Comparison of ENCODE assay signal across 10 mouse cellular contexts in the genomic region with DNA sequence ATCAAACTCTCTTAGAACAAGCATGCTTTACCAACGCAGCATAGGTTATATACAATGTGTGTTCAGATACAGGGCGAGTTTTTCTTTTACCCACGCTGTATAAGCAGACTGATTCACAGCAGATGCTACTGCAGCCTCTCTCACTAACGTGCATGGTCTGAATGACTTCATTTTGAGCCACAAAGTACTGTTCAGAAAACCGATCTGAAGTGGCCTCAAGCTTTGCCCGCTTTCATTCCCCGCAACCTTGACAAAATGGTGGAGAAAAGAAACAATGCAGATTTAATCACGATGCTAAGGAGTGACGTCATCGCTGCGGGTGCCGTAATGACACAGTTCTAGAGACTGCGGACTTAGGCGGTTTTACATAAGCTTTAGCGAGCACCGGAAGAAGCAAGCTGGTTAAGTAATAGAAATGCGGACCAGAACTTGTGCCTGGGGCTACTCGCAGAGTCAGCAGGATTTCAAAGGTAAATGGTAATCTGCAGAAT. TPM values are rescaled to one million over a fixed set of nuclear protein-coding genes. Genes with fewer than 3 reads are reported as not detected.
A peak's percentile ranks its signal among the peaks of the same experiment; 100 is the strongest.
DNase-seq lines count a peak whose midpoint lies in the region; ATAC-seq and TF ChIP-seq lines count a peak whose summit lies in the region.
"Had no signal": no experiment of that assay in that cellular context is flagged by ENCODE, and none has a peak within 500 bp of the region (broad histone marks: within the 10 kb centered on the region; RNA-seq: fewer than 3 reads in every experiment).

No protein-coding gene starts in this region.

- no peaks in the 10 kb centered on the region for H3K27me3 ChIP-seq in forebrain, embryonic 11.5 days (ENCODE audit: control insufficient read depth, insufficient read depth, low read length)
- H3K27me3 ChIP-seq in intestine, postnatal 0 days (replicated peaks; ENCODE audit: control insufficient read depth, insufficient read depth, low read length), result no peaks in the 10 kb centered on the region
- peaks cover 46% of the 10 kb centered on the region for H3K27me3 ChIP-seq in midbrain, embryonic 13.5 days

- no peak overlapping the region for H3K4me3 ChIP-seq in forebrain, embryonic 11.5 days (ENCODE audit: low read depth, low read length)
- no peak overlapping the region for H3K4me3 ChIP-seq in intestine, postnatal 0 days (ENCODE audit: low read depth, low read length)
- peak overlapping the region; percentile 33 for H3K4me3 ChIP-seq in midbrain, embryonic 13.5 days (replicated peaks)

- peak; percentile 89 for DNase-seq in heart, adult 11 months
- no peak for DNase-seq in heart, postnatal 10 days
- DNase-seq in Muller cell, postnatal 12 days (ENCODE audit: inconsistent ontology term), result peak; percentile 44
- DNase-seq in forebrain, embryonic 11.5 days (ENCODE audit: low spot score), result peak; percentile 72
- no peak for DNase-seq in spleen, adult 18-20 months
- DNase-seq in urinary bladder, adult 18-20 months (ENCODE audit: low spot score in 2 of 2), result no peak

- H3K4me2 ChIP-seq in forebrain, embryonic 11.5 days (ENCODE audit: low read depth, low read length, severe bottlenecking), result peak overlapping the region; percentile 46
- H3K4me2 ChIP-seq in intestine, postnatal 0 days (replicated peaks; ENCODE audit: low read depth), result peak overlapping the region; percentile 42
- peak overlapping the region; percentile 53 for H3K4me2 ChIP-seq in midbrain, embryonic 13.5 days (replicated peaks)

- H3K9ac ChIP-seq in forebrain, embryonic 11.5 days (ENCODE audit: low read length), result peak overlapping the region; percentile 32
- H3K9ac ChIP-seq in intestine, postnatal 0 days (ENCODE audit: low read depth, low read length), result no peak overlapping the region
- peak overlapping the region; percentile 50 for H3K9ac ChIP-seq in midbrain, embryonic 13.5 days (replicated peaks)

- H3K9me3 ChIP-seq in forebrain, embryonic 11.5 days (ENCODE audit: control insufficient read depth, low read length), result no peaks in the 10 kb centered on the region
- H3K9me3 ChIP-seq in intestine, postnatal 0 days (ENCODE audit: control insufficient read depth), result no peaks in the 10 kb centered on the region
- H3K9me3 ChIP-seq in midbrain, embryonic 13.5 days, result no peaks in the 10 kb centered on the region

- WGBS in forebrain, embryonic 11.5 days, result 8% methylated on average over 18 of the region's 18 CpGs
- 25% methylated on average over 18 of the region's 18 CpGs for WGBS in intestine, postnatal 0 days
- WGBS in midbrain, embryonic 13.5 days, result 5% methylated on average over 18 of the region's 18 CpGs

- H3K27ac ChIP-seq in forebrain, embryonic 11.5 days (ENCODE audit: low read depth, low read length), result peak overlapping the region; percentile 83
- peak overlapping the region; percentile 61 for H3K27ac ChIP-seq in intestine, postnatal 0 days (ENCODE audit: low read depth, low read length)
- H3K27ac ChIP-seq in midbrain, embryonic 13.5 days, result peak overlapping the region; percentile 79

- TF ChIP-seq CTCF in intestine, postnatal 0 days (IDR thresholded peaks at IDR 0.05; ENCODE audit: low read depth), result no peak

- no peaks in the 10 kb centered on the region for H3K36me3 ChIP-seq in forebrain, embryonic 11.5 days (ENCODE audit: control insufficient read depth, insufficient read depth, low read length)
- H3K36me3 ChIP-seq in intestine, postnatal 0 days (ENCODE audit: control insufficient read depth, insufficient read depth), result no peaks in the 10 kb centered on the region
- H3K36me3 ChIP-seq in midbrain, embryonic 13.5 days, result no peaks in the 10 kb centered on the region
- H3K36me3 ChIP-seq: G1E had no signal

- intact Hi-C loops in heart, postnatal 10 days (cut with DNase I), result no loop called here

- ATAC-seq in forebrain, embryonic 11.5 days (replicated peaks; ENCODE audit: low FRiP score), result peak; percentile 49
- ATAC-seq in intestine, postnatal 0 days, result no peak
- peak; percentile 70 for ATAC-seq in midbrain, embryonic 13.5 days

- peaks cover 51% of the 10 kb centered on the region for H3K4me1 ChIP-seq in forebrain, embryonic 11.5 days (replicated peaks; ENCODE audit: control insufficient read depth, insufficient read depth, low read length)
- no peaks in the 10 kb centered on the region for H3K4me1 ChIP-seq in intestine, postnatal 0 days (replicated peaks; ENCODE audit: control insufficient read depth, insufficient read depth, low read length)
- peaks cover 62% of the 10 kb centered on the region for H3K4me1 ChIP-seq in midbrain, embryonic 13.5 days (replicated peaks)

RNA-seq across cellular contexts. Expression of gene Sparcl1, which starts 4.6 kb away (rescaled TPM):
- 100 to 1,000 TPM; 372 to 394 TPM for total RNA-seq in heart, postnatal 10 days (2021)
- 23.3 and 24.1 TPM in 2 replicates for polyA plus RNA-seq in forebrain, embryonic 11.5 days (2014; fragmentation: Nextera tagmentation; extraction: Ambion mirVana)
- 158 and 165 TPM in 2 replicates for polyA plus RNA-seq in intestine, postnatal 0 days (2015; fragmentation: Nextera tagmentation; extraction: Ambion mirVana)
- polyA plus RNA-seq in midbrain, embryonic 13.5 days (2015; fragmentation: Nextera tagmentation; extraction: Ambion mirVana), result 72.8 and 84.5 TPM in 2 replicates
- total RNA-seq: G1E had no signal
- polyA plus RNA-seq: G1E had no signal

RNA-seq across cellular contexts. Expression of gene Gm17660, which starts 31.5 kb away (rescaled TPM):
- not detected for total RNA-seq in heart, postnatal 10 days (2021)
- not detected in 2 replicates for polyA plus RNA-seq in forebrain, embryonic 11.5 days (2014; fragmentation: Nextera tagmentation; extraction: Ambion mirVana)
- polyA plus RNA-seq in intestine, postnatal 0 days (2015; fragmentation: Nextera tagmentation; extraction: Ambion mirVana), result 1.1 and 1.5 TPM in 2 replicates
- polyA plus RNA-seq in midbrain, embryonic 13.5 days (2015; fragmentation: Nextera tagmentation; extraction: Ambion mirVana), result not detected in 2 replicates
- total RNA-seq: G1E; layer of hippocampus, postnatal 10 days had no signal
- polyA plus RNA-seq: G1E had no signal

Comparison
In these comparisons a context has a peak if more than half of its experiments do, and no peak if none do; other contexts are left out.
1. DNase-seq: peak in heart, adult 11 months (single experiment), Muller cell, postnatal 12 days (single experiment) and forebrain, embryonic 11.5 days (single experiment); none in heart, postnatal 10 days (0 of 2), spleen, adult 18-20 months (0 of 2) and urinary bladder, adult 18-20 months (0 of 2).
2. Peak in every context shown above with its lines, with median percentiles within 50 percentile points of each other: H3K27ac ChIP-seq and H3K4me2 ChIP-seq.